Mouse (Mus musculus): ENCODE results near the gene Ormdl2. TPM values are rescaled to one million over a fixed set of nuclear protein-coding genes. Genes with fewer than 3 reads are reported as not detected.
"Not testable (repeated sequence)": the region's sequence is repeated elsewhere in the genome, so short reads cannot be mapped to it uniquely, and the experiment has no call there.

The Ormdl2 gene
- polyA plus RNA-seq, 1 experiment = 1.3 TPM

- Histone ChIP-seq H3K4me3 (replicated peaks) (no peak overlapping the region), H3K9me3 (ENCODE audit: control insufficient read depth, low read length) (no peaks in the 10 kb centered on the region), H3K27me3 (ENCODE audit: control insufficient read depth) (no peaks in the 10 kb centered on the region), H3K36me3 (ENCODE audit: control insufficient read depth) (peaks cover 86% of the 10 kb centered on the region), H3K4me1 (ENCODE audit: control insufficient read depth) (peaks cover 35% of the 10 kb centered on the region)
- TF ChIP-seq GATA1 (IDR thresholded peaks at IDR 0.05; ENCODE audit: low read length) = no peak
- no peak for TF ChIP-seq TAL1 (IDR thresholded peaks at IDR 0.05; ENCODE audit: low read length)
Observed at GRCm38 (mm10) chr10:128840612-128841011, 19.2 kb upstream of the Ormdl2 start.

- Histone ChIP-seq H3K9me3 (ENCODE audit: control insufficient read depth, low read length) (no peaks in the 10 kb centered on the region), H3K4me1 (ENCODE audit: control insufficient read depth) (peaks cover 35% of the 10 kb centered on the region), H3K4me3 (replicated peaks) (no peak overlapping the region), H3K36me3 (ENCODE audit: control insufficient read depth) (peaks cover 86% of the 10 kb centered on the region), H3K27me3 (ENCODE audit: control insufficient read depth) (no peaks in the 10 kb centered on the region)
- TF ChIP-seq TAL1 (IDR thresholded peaks at IDR 0.05; ENCODE audit: low read length) (no peak), GATA1 (IDR thresholded peaks at IDR 0.05; ENCODE audit: low read length) (no peak)
Observed at GRCm38 (mm10) chr10:128839434-128839833, 18.0 kb upstream of the Ormdl2 start.

- Histone ChIP-seq H3K27me3 (ENCODE audit: control insufficient read depth) (no peaks in the 10 kb centered on the region), H3K4me1 (ENCODE audit: control insufficient read depth) (peaks cover 35% of the 10 kb centered on the region), H3K36me3 (ENCODE audit: control insufficient read depth) (peaks cover 89% of the 10 kb centered on the region), H3K4me3 (replicated peaks) (no peak overlapping the region), H3K9me3 (ENCODE audit: control insufficient read depth, low read length) (0 out of 2 replicates have a peak, but pooled peaks cover 2% of the 10 kb centered on the region)
- TF ChIP-seq TAL1 (IDR thresholded peaks at IDR 0.05; ENCODE audit: low read length) = no peak
- TF ChIP-seq GATA1 (IDR thresholded peaks at IDR 0.05; ENCODE audit: low read length) = no peak
Observed at GRCm38 (mm10) chr10:128837400-128837799, 16.0 kb upstream of the Ormdl2 start.

GRCm38 (mm10) chr10:128823821-128824220 lies 2.4 kb upstream of the Ormdl2 start:
- Histone ChIP-seq H3K36me3 (ENCODE audit: control insufficient read depth) (peaks cover 58% of the 10 kb centered on the region), H3K27me3 (ENCODE audit: control insufficient read depth) (no peaks in the 10 kb centered on the region), H3K4me3 (replicated peaks) (no peak overlapping the region), H3K9me3 (ENCODE audit: control insufficient read depth, low read length) (no peaks in the 10 kb centered on the region), H3K4me1 (ENCODE audit: control insufficient read depth) (peaks cover 32% of the 10 kb centered on the region)
- TF ChIP-seq GATA1 (IDR thresholded peaks at IDR 0.05; ENCODE audit: low read length) = no peak
- no peak for TF ChIP-seq TAL1 (IDR thresholded peaks at IDR 0.05; ENCODE audit: low read length)

GRCm38 (mm10) chr10:128823087-128823486 lies 1.6 kb upstream of the Ormdl2 start:
- Histone ChIP-seq H3K4me3 (replicated peaks) (peak overlapping the region; percentile 99), H3K36me3 (ENCODE audit: control insufficient read depth) (peaks cover 61% of the 10 kb centered on the region), H3K4me1 (ENCODE audit: control insufficient read depth) (peaks cover 32% of the 10 kb centered on the region)
- H3K9me3 ChIP-seq (ENCODE audit: control insufficient read depth, low read length); H3K27me3 ChIP-seq (ENCODE audit: control insufficient read depth): not testable (repeated sequence)

GRCm38 (mm10) chr10:128822135-128822534 lies 690 bp upstream of the Ormdl2 start:
- H3K4me1 ChIP-seq (ENCODE audit: control insufficient read depth) = peaks cover 32% of the 10 kb centered on the region
- no peaks in the 10 kb centered on the region for H3K27me3 ChIP-seq (ENCODE audit: control insufficient read depth)
- peaks cover 63% of the 10 kb centered on the region for H3K36me3 ChIP-seq (ENCODE audit: control insufficient read depth)
- peak overlapping the region; percentile 99 for H3K4me3 ChIP-seq (replicated peaks)
- TF ChIP-seq GATA1 (IDR thresholded peaks at IDR 0.05; ENCODE audit: low read length) = no peak
- no peak for TF ChIP-seq TAL1 (IDR thresholded peaks at IDR 0.05; ENCODE audit: low read length)
- H3K9me3 ChIP-seq (ENCODE audit: control insufficient read depth, low read length) = no peaks in the 10 kb centered on the region

GRCm38 (mm10) chr10:128820217-128820616 lies 1.2 kb downstream of the Ormdl2 start:
- no peaks in the 10 kb centered on the region for H3K9me3 ChIP-seq (ENCODE audit: control insufficient read depth, low read length)
- peaks cover 32% of the 10 kb centered on the region for H3K4me1 ChIP-seq (ENCODE audit: control insufficient read depth)
- H3K4me3 ChIP-seq (replicated peaks) = peak overlapping the region; percentile 99
- no peak for TF ChIP-seq GATA1 (IDR thresholded peaks at IDR 0.05; ENCODE audit: low read length)
- TF ChIP-seq TAL1 (IDR thresholded peaks at IDR 0.05; ENCODE audit: low read length) = no peak
- no peaks in the 10 kb centered on the region for H3K27me3 ChIP-seq (ENCODE audit: control insufficient read depth)
- H3K36me3 ChIP-seq (ENCODE audit: control insufficient read depth) = peaks cover 65% of the 10 kb centered on the region

GRCm38 (mm10) chr10:128817033-128817432 lies 4.4 kb downstream of the Ormdl2 start, which contains the start of gene Sarnp:
Gene Sarnp (plus strand): TSS chr10:128817333.
- TF ChIP-seq GATA1 (IDR thresholded peaks at IDR 0.05; ENCODE audit: low read length) (no peak), TAL1 (IDR thresholded peaks at IDR 0.05; ENCODE audit: low read length) (no peak)
- H3K36me3 ChIP-seq (ENCODE audit: control insufficient read depth) = peaks cover 75% of the 10 kb centered on the region

GRCm38 (mm10) chr10:128807018-128807417 lies 14.4 kb downstream of the Ormdl2 start:
- Histone ChIP-seq H3K27me3 (ENCODE audit: control insufficient read depth) (peaks cover 22% of the 10 kb centered on the region), H3K4me1 (ENCODE audit: control insufficient read depth) (peaks cover 49% of the 10 kb centered on the region), H3K36me3 (ENCODE audit: control insufficient read depth) (peaks cover 38% of the 10 kb centered on the region), H3K4me3 (replicated peaks) (peak overlapping the region; percentile 91), H3K9me3 (ENCODE audit: control insufficient read depth, low read length) (no peaks in the 10 kb centered on the region)
- no peak for TF ChIP-seq TAL1 (IDR thresholded peaks at IDR 0.05; ENCODE audit: low read length)
- TF ChIP-seq GATA1 (IDR thresholded peaks at IDR 0.05; ENCODE audit: low read length) = no peak

More at GRCm38 (mm10) chr10:128817033-128817432, 4.4 kb downstream of the Ormdl2 start, which contains the start of gene Sarnp:
- H3K27me3 ChIP-seq (ENCODE audit: control insufficient read depth) = no peaks in the 10 kb centered on the region
- peaks cover 16% of the 10 kb centered on the region for H3K4me1 ChIP-seq (ENCODE audit: control insufficient read depth)
- H3K4me3 ChIP-seq (replicated peaks) = no peak within 1 kb of the TSS
- H3K9me3 ChIP-seq (ENCODE audit: control insufficient read depth, low read length) = no peaks in the 10 kb centered on the region

- Histone ChIP-seq H3K27me3 (ENCODE audit: control insufficient read depth) (peaks cover 24% of the 10 kb centered on the region), H3K36me3 (ENCODE audit: control insufficient read depth) (peaks cover 38% of the 10 kb centered on the region), H3K4me1 (ENCODE audit: control insufficient read depth) (peaks cover 49% of the 10 kb centered on the region), H3K4me3 (replicated peaks) (peak overlapping the region; percentile 91), H3K9me3 (ENCODE audit: control insufficient read depth, low read length) (no peaks in the 10 kb centered on the region)
- TF ChIP-seq GATA1 (IDR thresholded peaks at IDR 0.05; ENCODE audit: low read length) (no peak), TAL1 (IDR thresholded peaks at IDR 0.05; ENCODE audit: low read length) (no peak)
Observed at GRCm38 (mm10) chr10:128806086-128806485, 15.4 kb downstream of the Ormdl2 start.
